12 mouse cellular contexts compared by ENCODE assay signal in the genomic region with DNA sequence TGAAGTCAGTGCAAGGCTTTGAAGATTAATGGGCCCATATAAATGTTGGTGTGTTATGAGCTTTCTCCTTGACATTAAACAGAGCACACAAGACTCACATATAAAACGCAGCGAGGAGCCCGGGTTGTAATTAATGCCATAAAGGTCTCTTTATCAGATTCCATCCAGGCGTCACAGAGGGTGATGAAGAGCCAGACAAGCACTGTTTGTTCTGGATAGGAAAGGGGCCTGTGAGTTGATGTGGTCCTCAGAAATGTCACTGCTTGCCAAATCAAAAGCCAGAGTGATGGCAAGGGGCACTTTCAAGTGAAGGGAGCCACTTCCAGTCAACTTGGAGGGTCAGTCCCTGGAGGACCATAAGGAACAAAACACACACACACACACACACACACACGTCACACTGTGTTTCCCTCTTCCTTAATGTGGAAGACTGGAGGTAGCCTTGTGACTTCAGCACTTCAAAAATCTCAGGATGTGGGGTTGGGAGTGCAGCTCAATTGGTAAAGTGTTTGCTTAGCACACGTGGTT.
A peak's percentile ranks its signal among the peaks of the same experiment; 100 is the strongest.
DNase-seq lines count a peak whose midpoint lies in the region; ATAC-seq and TF ChIP-seq lines count a peak whose summit lies in the region.
"Had no signal": no experiment of that assay in that cellular context is flagged by ENCODE, and none has a peak within 500 bp of the region (broad histone marks: within the 10 kb centered on the region; RNA-seq: fewer than 3 reads in every experiment).

No protein-coding gene starts in this region.

- ATAC-seq in forebrain, embryonic 14.5 days: no peak
- no peak for ATAC-seq in forebrain, embryonic 16.5 days
- 0 out of 2 replicates have a peak, but pooled peaks have one; percentile 5 for ATAC-seq in kidney, postnatal 0 days (replicated peaks; ENCODE audit: low FRiP score, low read depth)
- peak; percentile 28; the same call in 1 of the 2 replicates for ATAC-seq in lung, embryonic 14.5 days (ENCODE audit: insufficient read depth)
- peak; percentile 12; the same call in 1 of the 2 replicates for ATAC-seq in stomach, embryonic 16.5 days (ENCODE audit: insufficient read depth, low FRiP score)

- peaks cover 3% of the 10 kb centered on the region for H3K4me1 ChIP-seq in forebrain, embryonic 14.5 days (ENCODE audit: control insufficient read depth, insufficient read depth, low read length)
- peaks cover 11% of the 10 kb centered on the region; the same call in 1 of the 2 replicates for H3K4me1 ChIP-seq in forebrain, embryonic 16.5 days (replicated peaks; ENCODE audit: control insufficient read depth, insufficient read depth, low read length)
- H3K4me1 ChIP-seq in kidney, postnatal 0 days (replicated peaks; ENCODE audit: insufficient read depth, low read length): peaks cover 11% of the 10 kb centered on the region
- peaks cover 34% of the 10 kb centered on the region for H3K4me1 ChIP-seq in lung, embryonic 14.5 days (ENCODE audit: insufficient read depth)
- peaks cover 21% of the 10 kb centered on the region for H3K4me1 ChIP-seq in stomach, embryonic 16.5 days (ENCODE audit: control insufficient read depth, insufficient read depth, low read length)

- no peaks in the 10 kb centered on the region for H3K36me3 ChIP-seq in forebrain, embryonic 14.5 days (ENCODE audit: control insufficient read depth, insufficient read depth, low read length)
- no peaks in the 10 kb centered on the region for H3K36me3 ChIP-seq in forebrain, embryonic 16.5 days (ENCODE audit: control insufficient read depth, insufficient read depth)
- H3K36me3 ChIP-seq in kidney, postnatal 0 days (ENCODE audit: insufficient read depth, low read length): no peaks in the 10 kb centered on the region
- no peaks in the 10 kb centered on the region for H3K36me3 ChIP-seq in lung, embryonic 14.5 days (ENCODE audit: insufficient read depth)
- H3K36me3 ChIP-seq in stomach, embryonic 16.5 days (ENCODE audit: control insufficient read depth, insufficient read depth, low read length): no peaks in the 10 kb centered on the region

- H3K9ac ChIP-seq in forebrain, embryonic 14.5 days (ENCODE audit: low read length): no peak overlapping the region
- no peak overlapping the region for H3K9ac ChIP-seq in forebrain, embryonic 16.5 days (replicated peaks; ENCODE audit: low read depth, low read length)
- H3K9ac ChIP-seq in kidney, postnatal 0 days (ENCODE audit: low read depth, low read length): no peak overlapping the region
- no peak overlapping the region for H3K9ac ChIP-seq in lung, embryonic 14.5 days
- H3K9ac ChIP-seq in stomach, embryonic 16.5 days (ENCODE audit: low read length): no peak overlapping the region

- DNase-seq in forebrain, embryonic 14.5 days (ENCODE audit: low spot score): peak; percentile 14
- no peak for DNase-seq in kidney, postnatal 0 days (ENCODE audit: low spot score)
- no peak for DNase-seq in kidney, adult 8-10 months
- DNase-seq in lung, embryonic 14.5 days: peak; percentile 34
- DNase-seq in T-cell, adult 2 months (ENCODE audit: low spot score): no peak
- no peak for DNase-seq in frontal cortex, adult 2 months (ENCODE audit: extremely low spot score in 1 of 2, low spot score in 1 of 2)
- DNase-seq: adrenal gland, postnatal 14 days; cerebellum, postnatal 10 days; kidney, adult 11 months; layer of hippocampus, postnatal 36 days had no signal

- H3K27me3 ChIP-seq in forebrain, embryonic 14.5 days (replicated peaks; ENCODE audit: control insufficient read depth, insufficient read depth, low read length): no peaks in the 10 kb centered on the region
- no peaks in the 10 kb centered on the region for H3K27me3 ChIP-seq in forebrain, embryonic 16.5 days (replicated peaks; ENCODE audit: control insufficient read depth, insufficient read depth, low read length)
- no peaks in the 10 kb centered on the region for H3K27me3 ChIP-seq in kidney, postnatal 0 days (ENCODE audit: insufficient read depth, low read length)
- no peaks in the 10 kb centered on the region for H3K27me3 ChIP-seq in lung, embryonic 14.5 days (ENCODE audit: insufficient read depth, low read length)
- H3K27me3 ChIP-seq in stomach, embryonic 16.5 days (ENCODE audit: control insufficient read depth, insufficient read depth, low read length): no peaks in the 10 kb centered on the region

- H3K4me3 ChIP-seq in forebrain, embryonic 14.5 days (ENCODE audit: low read depth, low read length): no peak overlapping the region
- H3K4me3 ChIP-seq in forebrain, embryonic 16.5 days (replicated peaks; ENCODE audit: low read length): no peak overlapping the region
- no peak overlapping the region for H3K4me3 ChIP-seq in kidney, postnatal 0 days (replicated peaks; ENCODE audit: low read depth, low read length)
- no peak overlapping the region for H3K4me3 ChIP-seq in lung, embryonic 14.5 days (ENCODE audit: low read depth, low read length)
- H3K4me3 ChIP-seq in stomach, embryonic 16.5 days (replicated peaks; ENCODE audit: low read length): no peak overlapping the region

- WGBS in forebrain, embryonic 14.5 days: 33% methylated on average over 6 of the region's 6 CpGs
- 41% methylated on average over 6 of the region's 6 CpGs for WGBS in forebrain, embryonic 16.5 days
- 20% methylated on average over 6 of the region's 6 CpGs for WGBS in kidney, postnatal 0 days
- 36% methylated on average over 6 of the region's 6 CpGs for WGBS in lung, embryonic 14.5 days
- WGBS in stomach, embryonic 16.5 days: 26% methylated on average over 6 of the region's 6 CpGs

- H3K27ac ChIP-seq in forebrain, embryonic 14.5 days (ENCODE audit: low read depth, low read length): no peak overlapping the region
- no peak overlapping the region for H3K27ac ChIP-seq in forebrain, embryonic 16.5 days (ENCODE audit: low read length)
- peak overlapping the region; percentile 68 for H3K27ac ChIP-seq in kidney, postnatal 0 days
- H3K27ac ChIP-seq in lung, embryonic 14.5 days (ENCODE audit: low read depth): peak overlapping the region; percentile 63
- H3K27ac ChIP-seq in stomach, embryonic 16.5 days (ENCODE audit: low read length): peak overlapping the region; percentile 83

- H3K9me3 ChIP-seq in forebrain, embryonic 14.5 days (replicated peaks; ENCODE audit: control insufficient read depth, low read length): no peaks in the 10 kb centered on the region
- H3K9me3 ChIP-seq in forebrain, embryonic 16.5 days (ENCODE audit: control insufficient read depth, low read length): no peaks in the 10 kb centered on the region
- H3K9me3 ChIP-seq in kidney, postnatal 0 days (replicated peaks; ENCODE audit: low read length): no peaks in the 10 kb centered on the region
- H3K9me3 ChIP-seq in lung, embryonic 14.5 days (ENCODE audit: low read depth, low read length): no peaks in the 10 kb centered on the region
- no peaks in the 10 kb centered on the region for H3K9me3 ChIP-seq in stomach, embryonic 16.5 days (replicated peaks; ENCODE audit: control insufficient read depth, low read length)

- no peak overlapping the region for H3K4me2 ChIP-seq in forebrain, embryonic 14.5 days (ENCODE audit: low read length)
- no peak overlapping the region for H3K4me2 ChIP-seq in forebrain, embryonic 16.5 days (ENCODE audit: low read length)
- H3K4me2 ChIP-seq in kidney, postnatal 0 days (ENCODE audit: low read length): no peak overlapping the region
- no peak overlapping the region for H3K4me2 ChIP-seq in lung, embryonic 14.5 days
- H3K4me2 ChIP-seq in stomach, embryonic 16.5 days (ENCODE audit: low read depth, low read length): no peak overlapping the region

- no peak for TF ChIP-seq CTCF in kidney, postnatal 0 days (IDR thresholded peaks at IDR 0.05; ENCODE audit: low read depth)
- TF ChIP-seq CTCF in lung, embryonic 14.5 days (IDR thresholded peaks at IDR 0.05; ENCODE audit: low read depth): no peak

Comparison
In these comparisons a context has a peak if more than half of its experiments do, and no peak if none do; other contexts are left out.
1. ATAC-seq: peak in kidney, postnatal 0 days (single experiment), lung, embryonic 14.5 days (single experiment) and stomach, embryonic 16.5 days (single experiment); none in forebrain, embryonic 14.5 days (single experiment) and forebrain, embryonic 16.5 days (single experiment).
2. DNase-seq: peak in forebrain, embryonic 14.5 days (single experiment) and lung, embryonic 14.5 days (single experiment); none in kidney, postnatal 0 days (single experiment), kidney, adult 8-10 months (0 of 2), T-cell, adult 2 months (single experiment) and frontal cortex, adult 2 months (0 of 2).
3. H3K27ac ChIP-seq: peak in kidney, postnatal 0 days (single experiment), lung, embryonic 14.5 days (single experiment) and stomach, embryonic 16.5 days (single experiment); none in forebrain, embryonic 14.5 days (single experiment) and forebrain, embryonic 16.5 days (single experiment).